Mouse (Mus musculus) limb, embryonic 14.5 days (tissue): Measurements from ENCODE around the gene Lix1l. TPM values are rescaled to one million over a fixed set of nuclear protein-coding genes. Genes with fewer than 3 reads are reported as not detected.

Source experiments
- ATAC-seq: fragments of 200-750 bp; cut with Nextera tagmentation; 2 replicates; pipeline ENCODE4 v1.8.0; 2017; ENCODE audit warnings: low read depth, moderate number of reproducible peaks, moderate TSS enrichment; ENCODE audit not compliant: low FRiP score
- DNase-seq: peaks from one replicate; pipeline ENCODE4 v3.0.0-alpha.2; 2015; ENCODE audit warnings: low spot score
- H3K27ac ChIP-seq: fragments of 300-500 bp; sonication (generic); replicated peaks from 2 replicates; pipeline ENCODE4 v1.5.1; 2014; ENCODE audit warnings: low read depth, mild to moderate bottlenecking, low read length, moderate library complexity, mixed read lengths
- H3K27me3 ChIP-seq: fragments of 300-500 bp; sonication (generic); 2 replicates; pipeline ENCODE4 v1.6.1; 2014; ENCODE audit warnings: low read length, mixed read lengths; ENCODE audit not compliant: control insufficient read depth, insufficient read depth
- H3K36me3 ChIP-seq: fragments of 300-500 bp; sonication (generic); 2 replicates; pipeline ENCODE4 v1.6.1; 2014; ENCODE audit warnings: mild to moderate bottlenecking, low read length, moderate library complexity, mixed read lengths; ENCODE audit not compliant: control insufficient read depth, insufficient read depth
- H3K4me1 ChIP-seq: fragments of 300-500 bp; sonication (generic); 2 replicates; pipeline ENCODE4 v1.6.1; 2014; ENCODE audit warnings: antibody characterized with exemption, low read length, mixed read lengths; ENCODE audit not compliant: control insufficient read depth, insufficient read depth
- H3K4me2 ChIP-seq: fragments of 300-500 bp; sonication (generic); replicated peaks from 2 replicates; pipeline ENCODE4 v1.6.1; 2014; ENCODE audit warnings: low read depth, mild to moderate bottlenecking, low read length, moderate library complexity; ENCODE audit not compliant: severe bottlenecking
- H3K4me3 ChIP-seq: fragments of 300-500 bp; sonication (generic); replicated peaks from 2 replicates; pipeline ENCODE4 v1.5.1; 2014; ENCODE audit warnings: low read length
- H3K9ac ChIP-seq: fragments of 300-500 bp; sonication (generic); 2 replicates; pipeline ENCODE4 v1.6.1; 2014; ENCODE audit warnings: mild to moderate bottlenecking, low read depth, low read length, moderate library complexity; ENCODE audit not compliant: severe bottlenecking
- H3K9me3 ChIP-seq: fragments of 300-500 bp; sonication (generic); 2 replicates; pipeline ENCODE4 v1.6.1; 2016; ENCODE audit warnings: low read length; ENCODE audit not compliant: control insufficient read depth
- POLR2A ChIP-seq: fragments of 200-500 bp; IDR thresholded peaks from 2 replicates; pipeline ENCODE4 v1.8.0; 2012; ENCODE audit warnings: inconsistent platforms, mild to moderate bottlenecking, moderate library complexity, borderline replicate concordance; ENCODE audit not compliant: insufficient read depth, insufficient read length; ENCODE audit errors: extremely low read depth
- WGBS: fragments of 180-500 bp; shearing (Covaris S2); extraction: QIAGEN DNeasy Blood & Tissue Kit; methylation state at CpG from one replicate; pipeline ENCODE4 v1.1.7; 2014; 5-methylcytosine and 5-hydroxymethylcytosine counted together
- polyA plus RNA-seq, 2 experiments: library from polyadenylated mRNA; depleted of rRNA in 1 of 2; stranded (reverse) in 1 of 2; unstranded in 1 of 2; fragments of >200 nt; fragmentation: Nextera tagmentation in 1 of 2; extraction: Ambion mirVana in 1 of 2; gene quantifications; 2 replicates each; pipeline versions ENCODE4 v1.2.1 to v1.2.3; 2012 to 2014

The Lix1l gene
- polyA plus RNA-seq, 2 experiments = 8.9 to 84.2 TPM

- Histone ChIP-seq H3K4me3 (no peak overlapping the region), H3K9me3 (no peaks in the 10 kb centered on the region), H3K36me3 (peaks cover 25% of the 10 kb centered on the region), H3K4me1 (peaks cover 29% of the 10 kb centered on the region), H3K4me2 (no peak overlapping the region), H3K27me3 (no peaks in the 10 kb centered on the region), H3K9ac (no peak overlapping the region), H3K27ac (no peak overlapping the region)
- no peak for ATAC-seq
- 60% methylated on average over 10 of the region's 10 CpGs for WGBS
- DNase-seq = no peak
- TF ChIP-seq POLR2A = no peak
Measured at GRCm38 (mm10) chr3:96561946-96562681, 38.8 kb upstream of the Lix1l start.

- no peaks in the 10 kb centered on the region for H3K27me3 ChIP-seq
- H3K4me2 ChIP-seq = no peak overlapping the region
- no peak overlapping the region for H3K27ac ChIP-seq
- peaks cover 28% of the 10 kb centered on the region for H3K4me1 ChIP-seq
- H3K9ac ChIP-seq = no peak overlapping the region
- WGBS = 92% methylated on average over 8 of the region's 8 CpGs
- H3K36me3 ChIP-seq = peaks cover 25% of the 10 kb centered on the region
- DNase-seq = no peak
- no peak overlapping the region for H3K4me3 ChIP-seq
- no peak for TF ChIP-seq POLR2A
- no peaks in the 10 kb centered on the region for H3K9me3 ChIP-seq
- no peak for ATAC-seq
Measured at GRCm38 (mm10) chr3:96563267-96563666, 37.7 kb upstream of the Lix1l start.

GRCm38 (mm10) chr3:96563911-96564632 lies 36.9 kb upstream of the Lix1l start:
- Histone ChIP-seq H3K4me2 (no peak overlapping the region), H3K27ac (peak overlapping the region; percentile 55; the same call in 1 of the 2 replicates), H3K9ac (no peak overlapping the region), H3K36me3 (peaks cover 25% of the 10 kb centered on the region), H3K27me3 (no peaks in the 10 kb centered on the region), H3K9me3 (no peaks in the 10 kb centered on the region), H3K4me3 (no peak overlapping the region), H3K4me1 (peaks cover 28% of the 10 kb centered on the region)
- no peak for TF ChIP-seq POLR2A
- 41% methylated on average over 10 of the region's 10 CpGs for WGBS
- ATAC-seq (no peak; the same call in 1 of the 2 replicates), DNase-seq (no peak)

- ATAC-seq (no peak), DNase-seq (no peak)
- WGBS = 47% methylated on average over 7 of the region's 7 CpGs
- no peak for TF ChIP-seq POLR2A
- Histone ChIP-seq H3K4me1 (peaks cover 24% of the 10 kb centered on the region), H3K27me3 (no peaks in the 10 kb centered on the region), H3K36me3 (peaks cover 22% of the 10 kb centered on the region), H3K4me3 (no peak overlapping the region), H3K4me2 (no peak overlapping the region), H3K9ac (no peak overlapping the region), H3K9me3 (no peaks in the 10 kb centered on the region), H3K27ac (peak overlapping the region; percentile 55; the same call in 1 of the 2 replicates)
Measured at GRCm38 (mm10) chr3:96564633-96565032, 36.3 kb upstream of the Lix1l start.

GRCm38 (mm10) chr3:96565105-96565504 lies 35.8 kb upstream of the Lix1l start:
- ATAC-seq = no peak
- Histone ChIP-seq H3K4me2 (no peak overlapping the region), H3K4me3 (no peak overlapping the region), H3K27ac (no peak overlapping the region), H3K9me3 (no peaks in the 10 kb centered on the region), H3K4me1 (peaks cover 19% of the 10 kb centered on the region), H3K27me3 (no peaks in the 10 kb centered on the region), H3K9ac (no peak overlapping the region), H3K36me3 (peaks cover 17% of the 10 kb centered on the region)
- no peak for TF ChIP-seq POLR2A
- no peak for DNase-seq
- whole genome bisulfite sequencing = 94% methylated on average over 2 of the region's 3 CpGs
